Mouse (Mus musculus) forebrain, postnatal 0 days (tissue): ENCODE results near the gene Cbl. TPM values are rescaled to one million over a fixed set of nuclear protein-coding genes. Genes with fewer than 3 reads are reported as not detected.

Experiments used
- ATAC-seq: fragments of 200-750 bp; cut with Nextera tagmentation; 2 replicates; pipeline ENCODE4 v1.8.0; 2017; ENCODE audit warnings: mild to moderate bottlenecking, moderate library complexity
- DNase-seq: peaks from one replicate; pipeline ENCODE4 v3.0.0-alpha.2; 2015
- H3K27ac ChIP-seq: fragments of 300-500 bp; sonication (generic); 2 replicates; pipeline ENCODE4 v1.5.1; 2014; ENCODE audit warnings: low read depth, mild to moderate bottlenecking, antibody characterized with exemption, low read length, moderate library complexity, mixed read lengths
- H3K27me3 ChIP-seq: fragments of 300-500 bp; sonication (generic); 2 replicates; pipeline ENCODE4 v1.6.1; 2014; ENCODE audit warnings: mild to moderate bottlenecking, low read length, mixed read lengths; ENCODE audit not compliant: insufficient read depth
- H3K36me3 ChIP-seq: fragments of 300-500 bp; sonication (generic); 2 replicates; pipeline ENCODE4 v1.6.1; 2014; ENCODE audit warnings: mild to moderate bottlenecking, moderate library complexity; ENCODE audit not compliant: insufficient read depth
- H3K4me1 ChIP-seq: fragments of 300-500 bp; sonication (generic); 2 replicates; pipeline ENCODE4 v1.6.1; 2014; ENCODE audit warnings: antibody characterized with exemption; ENCODE audit not compliant: insufficient read depth
- H3K4me2 ChIP-seq: fragments of 300-500 bp; sonication (generic); 2 replicates; pipeline ENCODE4 v1.6.1; 2014; ENCODE audit warnings: low read depth, mild to moderate bottlenecking, moderate library complexity
- H3K4me3 ChIP-seq: fragments of 300-500 bp; sonication (generic); 2 replicates; pipeline ENCODE4 v1.5.1; 2014; ENCODE audit warnings: low read depth, low read length, mixed read lengths
- H3K9ac ChIP-seq: fragments of 300-500 bp; sonication (generic); 2 replicates; pipeline ENCODE4 v1.6.1; 2014; ENCODE audit warnings: mild to moderate bottlenecking
- H3K9me3 ChIP-seq: fragments of 300-500 bp; sonication (generic); 2 replicates; pipeline ENCODE4 v1.6.1; 2016; ENCODE audit warnings: low read length
- CTCF ChIP-seq: sonication (generic); IDR thresholded peaks from 2 replicates; pipeline ENCODE4 v1.5.1; 2016; ENCODE audit warnings: antibody characterized with exemption, control low read depth, low read depth
- WGBS: fragments of 180-500 bp; shearing (Covaris S2); extraction: QIAGEN DNeasy Blood & Tissue Kit; methylation state at CpG from one replicate; pipeline ENCODE4 v1.1.7; 2014; 5-methylcytosine and 5-hydroxymethylcytosine counted together
- polyA plus RNA-seq: library from polyadenylated mRNA; unstranded; fragments of >200 nt; fragmentation: Nextera tagmentation; extraction: Ambion mirVana; gene quantifications from 2 replicates; pipeline ENCODE4 v1.2.1, GENCODE M21; 2015
- total RNA-seq: library from RNA; depleted of rRNA; stranded (reverse); fragments of >200 nt; gene quantifications from 2 replicates; pipeline ENCODE4 v1.2.3, GENCODE M21; 2014

The Cbl gene
- total and polyA plus RNA-seq, 2 experiments from 2014 or later, result 14.4 to 24.4 TPM

GRCm38 (mm10) chr9:44188223-44188622, 45.6 kb downstream of the Cbl start:
- no peak overlapping the region for H3K9ac ChIP-seq
- no peaks in the 10 kb centered on the region for H3K4me1 ChIP-seq
- no peaks in the 10 kb centered on the region for H3K36me3 ChIP-seq
- H3K27ac ChIP-seq, result no peak overlapping the region
- H3K4me2 ChIP-seq, result peak overlapping the region; percentile 21; the same call in 1 of the 2 replicates
- TF ChIP-seq CTCF, result no peak
- DNase-seq, result peak; percentile 34
- H3K4me3 ChIP-seq, result no peak overlapping the region
- 20% methylated on average over 12 of the region's 12 CpGs for WGBS
- no peaks in the 10 kb centered on the region for H3K27me3 ChIP-seq
- peak; percentile 27; the same call in 1 of the 2 replicates for ATAC-seq
- H3K9me3 ChIP-seq, result no peaks in the 10 kb centered on the region

GRCm38 (mm10) chr9:44182260-44182659, 51.6 kb downstream of the Cbl start:
- H3K4me3 ChIP-seq, result no peak overlapping the region
- peak; percentile 58 for TF ChIP-seq CTCF
- DNase-seq, result no peak
- WGBS, result 93% methylated on average over 3 of the region's 3 CpGs
- H3K36me3 ChIP-seq, result no peaks in the 10 kb centered on the region
- ATAC-seq, result no peak; the same call in 1 of the 2 replicates
- no peak overlapping the region for H3K27ac ChIP-seq
- H3K9ac ChIP-seq, result no peak overlapping the region
- no peaks in the 10 kb centered on the region for H3K4me1 ChIP-seq
- no peaks in the 10 kb centered on the region for H3K27me3 ChIP-seq
- no peaks in the 10 kb centered on the region for H3K9me3 ChIP-seq
- H3K4me2 ChIP-seq, result no peak overlapping the region

- ATAC-seq (no peak), DNase-seq (no peak)
- no peak overlapping the region for H3K9ac ChIP-seq
- WGBS, result 72% methylated on average over 5 of the region's 5 CpGs
- H3K9me3 ChIP-seq, result no peaks in the 10 kb centered on the region
- H3K4me3 ChIP-seq, result no peak overlapping the region
- no peak for TF ChIP-seq CTCF
- no peak overlapping the region for H3K27ac ChIP-seq
- H3K4me1 ChIP-seq, result no peaks in the 10 kb centered on the region
- no peak overlapping the region for H3K4me2 ChIP-seq
- no peaks in the 10 kb centered on the region for H3K27me3 ChIP-seq
- no peaks in the 10 kb centered on the region for H3K36me3 ChIP-seq
Observed at GRCm38 (mm10) chr9:44181537-44181936, 52.3 kb downstream of the Cbl start.

- Histone ChIP-seq H3K27me3 (no peaks in the 10 kb centered on the region), H3K9ac (no peak overlapping the region), H3K36me3 (no peaks in the 10 kb centered on the region), H3K9me3 (no peaks in the 10 kb centered on the region), H3K4me1 (no peaks in the 10 kb centered on the region), H3K4me3 (no peak overlapping the region), H3K4me2 (no peak overlapping the region), H3K27ac (no peak overlapping the region)
- WGBS, result 95% methylated on average over 12 of the region's 12 CpGs
- no peak for TF ChIP-seq CTCF
- DNase-seq (no peak), ATAC-seq (no peak)
Observed at GRCm38 (mm10) chr9:44178811-44179210, 55.0 kb downstream of the Cbl start.

- Histone ChIP-seq H3K36me3 (no peaks in the 10 kb centered on the region), H3K4me2 (no peak overlapping the region), H3K4me1 (no peaks in the 10 kb centered on the region), H3K9me3 (no peaks in the 10 kb centered on the region), H3K27me3 (no peaks in the 10 kb centered on the region), H3K4me3 (no peak overlapping the region), H3K27ac (no peak overlapping the region), H3K9ac (no peak overlapping the region)
- ATAC-seq (no peak), DNase-seq (no peak)
- WGBS, result 86% methylated on average over 14 of the region's 14 CpGs
- peak; percentile 32 for TF ChIP-seq CTCF
Observed at GRCm38 (mm10) chr9:44178389-44178788, 55.5 kb downstream of the Cbl start.

GRCm38 (mm10) chr9:44177405-44177804, 56.4 kb downstream of the Cbl start:
- no peak overlapping the region for H3K4me2 ChIP-seq
- no peak overlapping the region for H3K27ac ChIP-seq
- H3K36me3 ChIP-seq, result no peaks in the 10 kb centered on the region
- H3K4me1 ChIP-seq, result no peaks in the 10 kb centered on the region
- no peak overlapping the region for H3K9ac ChIP-seq
- no peaks in the 10 kb centered on the region for H3K27me3 ChIP-seq
- no peak for DNase-seq
- WGBS, result 94% methylated on average over 2 of the region's 2 CpGs
- H3K4me3 ChIP-seq, result no peak overlapping the region
- no peak for TF ChIP-seq CTCF
- H3K9me3 ChIP-seq, result no peaks in the 10 kb centered on the region
- no peak for ATAC-seq

DNA sequence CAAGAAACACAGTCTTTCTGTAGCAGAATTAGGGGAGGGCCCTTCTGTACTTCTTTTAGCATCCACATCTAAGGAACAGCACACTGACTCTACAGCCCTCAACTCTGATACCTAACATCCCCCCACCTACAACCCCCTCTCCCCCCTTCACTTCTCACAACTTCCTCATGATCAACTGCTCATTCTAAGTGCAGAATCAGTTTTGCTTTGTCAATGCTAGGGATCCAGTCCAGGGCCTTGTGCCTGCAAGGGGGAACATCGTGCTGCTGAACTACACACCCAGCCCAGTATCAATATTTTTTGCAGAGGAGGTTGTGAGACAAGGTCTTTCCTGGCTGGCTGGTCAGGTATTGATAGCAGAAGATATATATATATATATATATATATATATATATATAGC, 57.9 kb downstream of the Cbl start:
- Histone ChIP-seq H3K4me2 (no peak overlapping the region), H3K4me3 (no peak overlapping the region), H3K9me3 (no peaks in the 10 kb centered on the region), H3K9ac (no peak overlapping the region), H3K4me1 (no peaks in the 10 kb centered on the region), H3K27me3 (no peaks in the 10 kb centered on the region), H3K27ac (no peak overlapping the region), H3K36me3 (peaks cover 9% of the 10 kb centered on the region)
- 89% methylated on average over 1 of the region's 1 CpGs for WGBS
- no peak for TF ChIP-seq CTCF
- no peak for DNase-seq
- no peak for ATAC-seq

- H3K4me1 ChIP-seq, result no peaks in the 10 kb centered on the region
- no peaks in the 10 kb centered on the region for H3K27me3 ChIP-seq
- no peak overlapping the region for H3K4me2 ChIP-seq
- no peak overlapping the region for H3K4me3 ChIP-seq
- no peak overlapping the region for H3K27ac ChIP-seq
- TF ChIP-seq CTCF, result no peak
- WGBS, result 74% methylated on average over 6 of the region's 6 CpGs
- ATAC-seq (no peak), DNase-seq (no peak)
- H3K9me3 ChIP-seq, result no peaks in the 10 kb centered on the region
- no peak overlapping the region for H3K9ac ChIP-seq
- peaks cover 11% of the 10 kb centered on the region for H3K36me3 ChIP-seq
Observed at GRCm38 (mm10) chr9:44175556-44175955, 58.3 kb downstream of the Cbl start.
